21 mouse cellular contexts compared by ENCODE assay signal in genomic region chr2:75731929-75732328, GRCm38 (mm10). TPM values are rescaled to one million over a fixed set of nuclear protein-coding genes. Genes with fewer than 3 reads are reported as not detected.
A peak's percentile ranks its signal among the peaks of the same experiment; 100 is the strongest.
DNase-seq lines count a peak whose midpoint lies in the region; ATAC-seq and TF ChIP-seq lines count a peak whose summit lies in the region.
"Had no signal": no experiment of that assay in that cellular context is flagged by ENCODE, and none has a peak within 500 bp of the region (broad histone marks: within the 10 kb centered on the region; RNA-seq: fewer than 3 reads in every experiment).

No protein-coding gene starts in this region.

- no peak for DNase-seq in forebrain, embryonic 10.5 days (ENCODE audit: extremely low spot score, low spot score)
- DNase-seq in liver, postnatal 0 days: no peak
- DNase-seq in left cerebral cortex, postnatal 4 days: no peak
- no peak for DNase-seq in urinary bladder, postnatal 14 days (ENCODE audit: low spot score)
- DNase-seq in left cerebral cortex, adult 18-20 months (ENCODE audit: low spot score in 2 of 2): no peak
- DNase-seq: cerebellum, adult 11 months; cerebellum, postnatal 14 days; gastrocnemius, postnatal 10 days had no signal

- H3K9ac ChIP-seq in forebrain, embryonic 15.5 days (replicated peaks): no peak overlapping the region
- H3K9ac ChIP-seq in liver, postnatal 0 days (replicated peaks): no peak overlapping the region
- no peak overlapping the region for H3K9ac ChIP-seq in liver, embryonic 12.5 days
- H3K9ac ChIP-seq: hindbrain, embryonic 14.5 days; intestine, embryonic 15.5 days; limb, embryonic 13.5 days; lung, embryonic 15.5 days; neural tube, embryonic 12.5 days had no signal

- no peaks in the 10 kb centered on the region for H3K36me3 ChIP-seq in forebrain, embryonic 10.5 days (replicated peaks)
- no peaks in the 10 kb centered on the region for H3K36me3 ChIP-seq in forebrain, embryonic 15.5 days
- no peaks in the 10 kb centered on the region for H3K36me3 ChIP-seq in liver, postnatal 0 days (replicated peaks; ENCODE audit: insufficient read depth, low read length)
- H3K36me3 ChIP-seq in liver, embryonic 12.5 days: no peaks in the 10 kb centered on the region
- no peaks in the 10 kb centered on the region for H3K36me3 ChIP-seq in macrophage (ENCODE audit: inconsistent target)
- H3K36me3 ChIP-seq: intestine, embryonic 15.5 days; limb, embryonic 13.5 days; lung, embryonic 15.5 days; neural tube, embryonic 12.5 days had no signal

- TF ChIP-seq EP300 in liver, postnatal 0 days (IDR thresholded peaks at IDR 0.05; ENCODE audit: low read depth): no peak

- H3K4me3 ChIP-seq in forebrain, embryonic 10.5 days: no peak overlapping the region
- H3K4me3 ChIP-seq in forebrain, embryonic 15.5 days: no peak overlapping the region
- no peak overlapping the region for H3K4me3 ChIP-seq in liver, postnatal 0 days (ENCODE audit: low read depth, low read length)
- no peak overlapping the region for H3K4me3 ChIP-seq in liver, embryonic 12.5 days
- no peak overlapping the region for H3K4me3 ChIP-seq in macrophage (ENCODE audit: inconsistent target)
- H3K4me3 ChIP-seq: erythroblast, embryonic 14.5 days; intestine, embryonic 15.5 days; limb, embryonic 13.5 days; lung, embryonic 15.5 days; neural tube, embryonic 12.5 days had no signal

- no peaks in the 10 kb centered on the region for H3K27me3 ChIP-seq in forebrain, embryonic 10.5 days (ENCODE audit: poor library complexity, severe bottlenecking)
- H3K27me3 ChIP-seq in forebrain, embryonic 15.5 days: no peaks in the 10 kb centered on the region
- no peaks in the 10 kb centered on the region for H3K27me3 ChIP-seq in liver, postnatal 0 days (ENCODE audit: insufficient read depth, low read length)
- H3K27me3 ChIP-seq in liver, embryonic 12.5 days (replicated peaks): no peaks in the 10 kb centered on the region
- H3K27me3 ChIP-seq: intestine, embryonic 15.5 days; limb, embryonic 13.5 days; lung, embryonic 15.5 days; neural tube, embryonic 12.5 days; Patski had no signal

- H3K79me2 ChIP-seq in macrophage (ENCODE audit: inconsistent target): no peaks in the 10 kb centered on the region

- H3K9me3 ChIP-seq in forebrain, embryonic 10.5 days: no peaks in the 10 kb centered on the region
- H3K9me3 ChIP-seq in forebrain, embryonic 15.5 days: no peaks in the 10 kb centered on the region
- H3K9me3 ChIP-seq in liver, postnatal 0 days (ENCODE audit: low read length): no peaks in the 10 kb centered on the region
- no peaks in the 10 kb centered on the region for H3K9me3 ChIP-seq in liver, embryonic 12.5 days (replicated peaks)
- H3K9me3 ChIP-seq: intestine, embryonic 15.5 days; limb, embryonic 13.5 days; lung, embryonic 15.5 days; neural tube, embryonic 12.5 days had no signal

- no peak for ATAC-seq in forebrain, embryonic 15.5 days (replicated peaks)
- ATAC-seq in liver, postnatal 0 days: no peak
- no peak; the same call in 1 of the 2 replicates for ATAC-seq in liver, embryonic 12.5 days
- ATAC-seq: forebrain, embryonic 16.5 days; midbrain, embryonic 16.5 days; Patski had no signal

- 58% methylated on average over 2 of the region's 2 CpGs for WGBS in forebrain, embryonic 10.5 days
- 51% methylated on average over 2 of the region's 2 CpGs for WGBS in forebrain, embryonic 15.5 days
- 53% methylated on average over 2 of the region's 2 CpGs for WGBS in liver, postnatal 0 days (ENCODE audit: insufficient replicate concordance)
- WGBS in liver, embryonic 12.5 days (ENCODE audit: insufficient replicate concordance): 30% methylated on average over 2 of the region's 2 CpGs
- 67% methylated on average over 2 of the region's 2 CpGs for WGBS in macrophage (ENCODE audit: missing documents)

- H3K4me1 ChIP-seq in forebrain, embryonic 10.5 days: peaks cover 14% of the 10 kb centered on the region
- H3K4me1 ChIP-seq in forebrain, embryonic 15.5 days: 0 out of 2 replicates have a peak, but pooled peaks cover 2% of the 10 kb centered on the region
- peaks cover 27% of the 10 kb centered on the region for H3K4me1 ChIP-seq in liver, postnatal 0 days (ENCODE audit: insufficient read depth)
- H3K4me1 ChIP-seq in liver, embryonic 12.5 days: peaks cover 11% of the 10 kb centered on the region
- H3K4me1 ChIP-seq: intestine, embryonic 15.5 days; limb, embryonic 13.5 days; lung, embryonic 15.5 days; neural tube, embryonic 12.5 days had no signal

- H3K4me2 ChIP-seq in forebrain, embryonic 15.5 days (replicated peaks): no peak overlapping the region
- H3K4me2 ChIP-seq in liver, postnatal 0 days (ENCODE audit: low read depth, low read length): no peak overlapping the region
- H3K4me2 ChIP-seq in liver, embryonic 12.5 days: no peak overlapping the region
- H3K4me2 ChIP-seq: hindbrain, embryonic 14.5 days; intestine, embryonic 15.5 days; limb, embryonic 13.5 days; lung, embryonic 15.5 days; neural tube, embryonic 12.5 days had no signal

- intact Hi-C loops in left cerebral cortex, postnatal 4 days (cut with DNase I): no loop called here

- TF ChIP-seq CTCF in liver, postnatal 0 days (IDR thresholded peaks at IDR 0.05; ENCODE audit: low read depth): no peak

- H3K27ac ChIP-seq in forebrain, embryonic 10.5 days: 0 out of 2 replicates have a peak overlapping the region, but pooled peaks have one; percentile 20
- no peak overlapping the region for H3K27ac ChIP-seq in forebrain, embryonic 15.5 days (replicated peaks)
- H3K27ac ChIP-seq in liver, postnatal 0 days (ENCODE audit: low read depth): peak overlapping the region; percentile 64
- H3K27ac ChIP-seq in liver, embryonic 12.5 days: no peak overlapping the region
- peak overlapping the region; percentile 75 for H3K27ac ChIP-seq in macrophage
- H3K27ac ChIP-seq: hindbrain, embryonic 14.5 days; intestine, embryonic 15.5 days; kidney, postnatal 0 days; limb, embryonic 13.5 days; neural tube, embryonic 12.5 days had no signal

RNA-seq across cellular contexts. Expression of gene Nfe2l2, which starts 27.5 kb away (rescaled TPM):
- polyA plus RNA-seq in forebrain, embryonic 10.5 days (2016; fragmentation: Nextera tagmentation; extraction: Ambion mirVana): 23.8 and 26.5 TPM in 2 replicates
- 13.3 and 14.3 TPM in 2 replicates for polyA plus RNA-seq in forebrain, embryonic 15.5 days (2015; fragmentation: Nextera tagmentation; extraction: Ambion mirVana)
- polyA plus RNA-seq in liver, postnatal 0 days (2015; fragmentation: Nextera tagmentation; extraction: Ambion mirVana): 58.7 and 59.4 TPM in 2 replicates
- 51.9 and 53.1 TPM in 2 replicates for polyA plus RNA-seq in liver, embryonic 12.5 days (2016; fragmentation: Nextera tagmentation; extraction: Ambion mirVana)
- 1,000 to 10,000 TPM in 4 of 26 experiments, 100 to 1,000 TPM in 21, 10 to 100 TPM in 1; 93.5 to 1,701 (median 398) TPM for total RNA-seq in macrophage (2018; cell fraction: chromatin; rRNA removed)
- 100 to 1,000 TPM; 118 to 679 (median 362) TPM for total RNA-seq in macrophage (2018; cell fraction: cytosol; rRNA removed)
- total RNA-seq in macrophage (2018; cell fraction: nucleus; rRNA removed): 1,000 to 10,000 TPM in 5 of 26 experiments, 100 to 1,000 TPM in 21; 190 to 1,621 (median 565) TPM
- polyA plus RNA-seq in macrophage (2018): 189 to 430 TPM (median 388 TPM) in 3 replicates
- total RNA-seq in left cerebral cortex, postnatal 4 days (2021): 1 to 10 TPM; 8.8 to 9.2 TPM
- 10 to 100 TPM; 14.7 TPM for total RNA-seq in left cerebral cortex, adult 18-20 months (2021)

Comparison
In these comparisons a context has a peak if more than half of its experiments do, and no peak if none do; other contexts are left out.
1. H3K27ac ChIP-seq: peak in forebrain, embryonic 10.5 days (single experiment), liver, postnatal 0 days (single experiment) and macrophage (single experiment); none in forebrain, embryonic 15.5 days (single experiment) and liver, embryonic 12.5 days (single experiment).